Mouse (Mus musculus): ENCODE results near the gene Socs3.

- no peak for TF ChIP-seq POLR2AphosphoS2 (IDR thresholded peaks at IDR 0.05; ENCODE audit: insufficient read length, low read depth)
- TF ChIP-seq MYOG (IDR thresholded peaks at IDR 0.05; ENCODE audit: control insufficient read depth in 1 of 3, insufficient read depth in 1 of 3, insufficient read length in 2 of 3, low read depth in 2 of 3): peak in 2 of 3 experiments; percentile 41 to 71
- TF ChIP-seq USF1 (IDR thresholded peaks at IDR 0.05; ENCODE audit: low read depth): no peak
- no peak for TF ChIP-seq MAX (IDR thresholded peaks at IDR 0.05; ENCODE audit: low read depth)
- TF ChIP-seq POLR2A (IDR thresholded peaks at IDR 0.05; ENCODE audit: insufficient read length, low read depth): peak; percentile 37
- no peak for TF ChIP-seq TCF3 (IDR thresholded peaks at IDR 0.05; ENCODE audit: insufficient read length, low read depth)
- no peak for TF ChIP-seq CEBPB (IDR thresholded peaks at IDR 0.05; ENCODE audit: insufficient read depth, poor library complexity, severe bottlenecking)
- no peak for TF ChIP-seq TCF12 (IDR thresholded peaks at IDR 0.05; ENCODE audit: insufficient read depth, poor library complexity, severe bottlenecking)
- peak in 2 of 3 experiments; percentile 20 to 56 for TF ChIP-seq MYOD1 (IDR thresholded peaks at IDR 0.05; ENCODE audit: control insufficient read depth in 1 of 3, insufficient read length in 2 of 3, low read depth in 2 of 3)
- no peak for TF ChIP-seq E2F4 (IDR thresholded peaks at IDR 0.05; ENCODE audit: insufficient read depth)
- TF ChIP-seq SRF (IDR thresholded peaks at IDR 0.05; ENCODE audit: control insufficient read depth, insufficient read length, low read depth): no peak
Measured at GRCm38 (mm10) chr11:117968016-117968671, 1.7 kb downstream of the Socs3 start.

Measured in myocyte (in vitro differentiated cells).